Mouse (Mus musculus) brain, embryonic 14.5 days (tissue): Measurements from ENCODE around the gene Slc4a8.

Experiments used
- CTCF ChIP-seq: fragments of 200-500 bp; IDR thresholded peaks from 2 replicates; pipeline ENCODE4 v1.5.1; 2012; ENCODE audit warnings: inconsistent platforms, mild to moderate bottlenecking, moderate library complexity, borderline replicate concordance; ENCODE audit not compliant: insufficient read depth, insufficient read length; ENCODE audit errors: extremely low read depth
- POLR2A ChIP-seq: fragments of 200-500 bp; IDR thresholded peaks from 2 replicates; pipeline ENCODE4 v1.6.1; 2012; ENCODE audit warnings: mild to moderate bottlenecking, inconsistent platforms, borderline replicate concordance; ENCODE audit not compliant: poor library complexity, insufficient read depth, insufficient read length, severe bottlenecking; ENCODE audit errors: extremely low read depth

DNA sequence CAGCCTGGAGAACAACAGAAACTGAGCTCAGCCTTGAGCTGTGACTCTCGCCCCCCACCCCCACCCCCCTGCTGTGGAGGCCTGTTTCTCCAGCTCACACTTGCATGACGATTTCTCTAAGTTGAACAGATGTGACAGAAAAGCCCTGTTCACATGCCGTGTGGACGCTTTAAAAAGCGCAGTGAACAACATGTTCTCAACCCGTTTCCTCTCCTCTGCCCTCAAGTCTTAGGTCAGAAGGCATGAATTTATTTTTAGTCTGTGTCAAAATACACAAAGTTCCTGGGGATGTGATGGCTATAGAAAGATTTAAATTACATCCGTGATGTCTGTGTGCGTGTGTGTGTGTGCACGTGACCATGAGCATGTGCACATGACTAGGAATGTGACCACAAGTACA, 46.9 kb downstream of the Slc4a8 start:
- TF ChIP-seq POLR2A = no peak
- TF ChIP-seq CTCF = no peak
